Mouse (Mus musculus) heart, postnatal 0 days (tissue): ENCODE measurements around the gene Btn2a2.

ENCODE experiments used
- CTCF ChIP-seq: IDR thresholded peaks from 2 replicates; pipeline ENCODE4 v1.5.1; 2016; ENCODE audit warnings: antibody characterized with exemption, control low read depth, low read depth
- EP300 ChIP-seq: IDR thresholded peaks from 2 replicates; pipeline ENCODE4 v1.6.1; 2016; ENCODE audit warnings: antibody characterized with exemption, low read depth

- no peak for TF ChIP-seq CTCF
- TF ChIP-seq EP300: peak; percentile 74
Observed at GRCm38 (mm10) chr13:23431351-23431771, 57.3 kb downstream of the Btn2a2 start.
